Mouse (Mus musculus) liver, adult 2 months (tissue): ENCODE measurements around the gene Cuzd1. TPM values are rescaled to one million over a fixed set of nuclear protein-coding genes. Genes with fewer than 3 reads are reported as not detected.

Experiments
- DNase-seq: peaks from one replicate; pipeline ENCODE4 v3.0.0-alpha.2; 2011; ENCODE audit warnings: low read depth, low spot score; ENCODE audit errors: extremely low read depth
- H3K27ac ChIP-seq: fragments of 200-500 bp; replicated peaks from 2 replicates; pipeline ENCODE4 v1.5.1; 2012; ENCODE audit warnings: low read depth, mild to moderate bottlenecking, control low read depth, inconsistent platforms, low read length; ENCODE audit not compliant: insufficient read depth
- H3K27me3 ChIP-seq: fragments of 200-500 bp; 2 replicates; pipeline ENCODE4 v1.6.1; 2012; ENCODE audit warnings: mild to moderate bottlenecking, moderate library complexity, low read length, inconsistent platforms; ENCODE audit not compliant: control insufficient read depth, insufficient read depth
- H3K36me3 ChIP-seq: fragments of 200-500 bp; 2 replicates; pipeline ENCODE4 v1.6.1; 2012; ENCODE audit warnings: low read length, inconsistent platforms; ENCODE audit not compliant: control insufficient read depth, insufficient read depth
- H3K4me1 ChIP-seq: fragments of 200-500 bp; 2 replicates; pipeline ENCODE4 v1.6.1; 2011; ENCODE audit warnings: low read length; ENCODE audit not compliant: control insufficient read depth, insufficient read depth
- H3K4me3 ChIP-seq: fragments of 200-500 bp; 2 replicates; pipeline ENCODE4 v1.5.1; 2011; ENCODE audit warnings: low read depth, mild to moderate bottlenecking, control low read depth, low read length, moderate library complexity; ENCODE audit not compliant: insufficient read depth
- H3K79me2 ChIP-seq: fragments of 200-500 bp; 2 replicates; pipeline ENCODE4 v1.6.1; 2012; ENCODE audit warnings: inconsistent platforms, mild to moderate bottlenecking, low read length, moderate library complexity; ENCODE audit not compliant: control insufficient read depth, insufficient read depth
- H3K9ac ChIP-seq: fragments of 200-500 bp; 2 replicates; pipeline ENCODE4 v1.6.1; 2012; ENCODE audit warnings: low read depth, mild to moderate bottlenecking, control low read depth, inconsistent platforms, low read length
- CTCF ChIP-seq: fragments of 200-500 bp; IDR thresholded peaks from 2 replicates; pipeline ENCODE4 v1.5.1; 2011; ENCODE audit warnings: low read depth, low read length, control low read depth
- POLR2A ChIP-seq: fragments of 200-500 bp; IDR thresholded peaks from 2 replicates; pipeline ENCODE4 v1.6.1; 2011; ENCODE audit warnings: low read length, control low read depth; ENCODE audit not compliant: insufficient read depth; ENCODE audit errors: extremely low read depth
- WGBS: fragments of 180-500 bp; shearing (Covaris S2); methylation state at CpG from one replicate; pipeline ENCODE4 v1.1.7; 2018; 5-methylcytosine and 5-hydroxymethylcytosine counted together
- polyA plus RNA-seq: library from polyadenylated mRNA; depleted of rRNA; stranded (reverse); fragments of >200 nt; gene quantifications from 2 replicates; pipeline ENCODE4 v1.2.3, GENCODE M21; 2012; rRNA removed
- total RNA-seq: library from RNA; depleted of rRNA; stranded (reverse); fragments of >200 nt; gene quantifications from 2 replicates; pipeline ENCODE4 v1.2.3, GENCODE M21; 2014; rRNA removed

Cuzd1 gene
- total and polyA plus RNA-seq, 2 experiments = 4.0 TPM; not detected in 1

- no peaks in the 10 kb centered on the region for H3K36me3 ChIP-seq
- 76% methylated on average over 8 of the region's 8 CpGs for WGBS
- H3K79me2 ChIP-seq = no peaks in the 10 kb centered on the region
- no peaks in the 10 kb centered on the region for H3K4me1 ChIP-seq
- DNase-seq = no peak
- no peak overlapping the region for H3K9ac ChIP-seq
- TF ChIP-seq CTCF = no peak
- no peak for TF ChIP-seq POLR2A
- no peak overlapping the region for H3K27ac ChIP-seq
- H3K27me3 ChIP-seq = no peaks in the 10 kb centered on the region
- H3K4me3 ChIP-seq = no peak overlapping the region
Observed at GRCm38 (mm10) chr7:131303340-131303739, 18.8 kb downstream of the Cuzd1 start.

- H3K79me2 ChIP-seq = no peaks in the 10 kb centered on the region
- no peak overlapping the region for H3K27ac ChIP-seq
- no peak for DNase-seq
- H3K4me3 ChIP-seq = no peak overlapping the region
- no peaks in the 10 kb centered on the region for H3K36me3 ChIP-seq
- no peak overlapping the region for H3K9ac ChIP-seq
- TF ChIP-seq CTCF (no peak), POLR2A (no peak)
- WGBS = 79% methylated on average over 8 of the region's 8 CpGs
- no peaks in the 10 kb centered on the region for H3K4me1 ChIP-seq
- H3K27me3 ChIP-seq = no peaks in the 10 kb centered on the region
Observed at GRCm38 (mm10) chr7:131297151-131297550, 24.9 kb downstream of the Cuzd1 start.

GRCm38 (mm10) chr7:131265851-131266250, 56.2 kb downstream of the Cuzd1 start:
- 43% methylated on average over 4 of the region's 4 CpGs for WGBS
- TF ChIP-seq CTCF (no peak), POLR2A (no peak)
- Histone ChIP-seq H3K4me1 (no peaks in the 10 kb centered on the region), H3K4me3 (no peak overlapping the region), H3K27ac (no peak overlapping the region), H3K27me3 (0 out of 2 replicates have a peak, but pooled peaks cover 2% of the 10 kb centered on the region), H3K79me2 (no peaks in the 10 kb centered on the region), H3K36me3 (no peaks in the 10 kb centered on the region), H3K9ac (no peak overlapping the region)
- DNase-seq = peak; percentile 40

GRCm38 (mm10) chr7:131264251-131264650, 57.8 kb downstream of the Cuzd1 start:
- H3K4me1 ChIP-seq = no peaks in the 10 kb centered on the region
- H3K4me3 ChIP-seq = no peak overlapping the region
- H3K9ac ChIP-seq = no peak overlapping the region
- TF ChIP-seq CTCF (no peak), POLR2A (no peak)
- no peak overlapping the region for H3K27ac ChIP-seq
- DNase-seq = peak; percentile 35
- WGBS = 75% methylated on average over 4 of the region's 4 CpGs
- 0 out of 2 replicates have a peak, but pooled peaks cover 2% of the 10 kb centered on the region for H3K27me3 ChIP-seq
- no peaks in the 10 kb centered on the region for H3K79me2 ChIP-seq
- H3K36me3 ChIP-seq = no peaks in the 10 kb centered on the region

GRCm38 (mm10) chr7:131260946-131261345, 61.1 kb downstream of the Cuzd1 start:
- Histone ChIP-seq H3K4me3 (no peak overlapping the region), H3K27ac (no peak overlapping the region), H3K36me3 (no peaks in the 10 kb centered on the region), H3K4me1 (peaks cover 7% of the 10 kb centered on the region), H3K79me2 (no peaks in the 10 kb centered on the region), H3K9ac (no peak overlapping the region), H3K27me3 (0 out of 2 replicates have a peak, but pooled peaks cover 2% of the 10 kb centered on the region)
- 81% methylated on average over 6 of the region's 6 CpGs for WGBS
- no peak for TF ChIP-seq POLR2A
- TF ChIP-seq CTCF = no peak
- no peak for DNase-seq

Other genes starting within 250 kb of the Cuzd1 start
- not detected in 2 replicates for gene 4933402N03Rik, start 176.0 kb downstream of the Cuzd1 start, total RNA-seq
- not detected in 2 replicates for gene 4933402N03Rik, start 176.0 kb downstream of the Cuzd1 start, polyA plus RNA-seq
- not detected in 2 replicates for gene 5430419D17Rik, start 147.9 kb downstream of the Cuzd1 start, total RNA-seq
- not detected in 2 replicates for gene 5430419D17Rik, start 147.9 kb downstream of the Cuzd1 start, polyA plus RNA-seq
- not detected in 2 replicates for gene Fam24b, start 7.2 kb upstream of the Cuzd1 start, total RNA-seq
- 0.91 TPM in 1 of 2 replicates, not detected in the other for gene Fam24b, start 7.2 kb upstream of the Cuzd1 start, polyA plus RNA-seq
- gene Fam24a, start 11.6 kb upstream of the Cuzd1 start, total RNA-seq = not detected in 2 replicates
- gene Fam24a, start 11.6 kb upstream of the Cuzd1 start, polyA plus RNA-seq = not detected in 2 replicates
- gene 2310057M21Rik, start 40.5 kb upstream of the Cuzd1 start, total RNA-seq = 1.7 and 1.9 TPM in 2 replicates
- gene 2310057M21Rik, start 40.5 kb upstream of the Cuzd1 start, polyA plus RNA-seq = 2.0 and 3.7 TPM in 2 replicates
- gene Pstk, start 48.8 kb upstream of the Cuzd1 start, total RNA-seq = 26.2 and 27.0 TPM in 2 replicates
- gene Pstk, start 48.8 kb upstream of the Cuzd1 start, polyA plus RNA-seq = 26.7 and 30.9 TPM in 2 replicates
- gene Ikzf5, start 88.2 kb upstream of the Cuzd1 start, total RNA-seq = 3.8 and 4.9 TPM in 2 replicates
- 2.0 and 3.4 TPM in 2 replicates for gene Ikzf5, start 88.2 kb upstream of the Cuzd1 start, polyA plus RNA-seq
- gene Acadsb, start 88.3 kb upstream of the Cuzd1 start, total RNA-seq = 95.8 and 105 TPM in 2 replicates
- gene Acadsb, start 88.3 kb upstream of the Cuzd1 start, polyA plus RNA-seq = 20.3 and 24.4 TPM in 2 replicates
- not detected in 2 replicates for gene Hmx3, start 220.6 kb upstream of the Cuzd1 start, total RNA-seq
- not detected in 2 replicates for gene Hmx3, start 220.6 kb upstream of the Cuzd1 start, polyA plus RNA-seq
- gene Hmx2, start 226.5 kb upstream of the Cuzd1 start, total RNA-seq = not detected in 2 replicates
- gene Hmx2, start 226.5 kb upstream of the Cuzd1 start, polyA plus RNA-seq = not detected in 2 replicates
- gene Bub3, start 237.9 kb upstream of the Cuzd1 start, total RNA-seq = 25.4 and 26.8 TPM in 2 replicates
- 24.5 and 25.2 TPM in 2 replicates for gene Bub3, start 237.9 kb upstream of the Cuzd1 start, polyA plus RNA-seq